Mouse (Mus musculus) lung, postnatal 0 days (tissue): ENCODE results near the gene Ppp1r35. TPM values are rescaled to one million over a fixed set of nuclear protein-coding genes. Genes with fewer than 3 reads are reported as not detected.

ENCODE experiments used
- ATAC-seq: fragments of 200-750 bp; cut with Nextera tagmentation; 2 replicates; pipeline ENCODE4 v1.8.0; 2017; ENCODE audit warnings: moderate library complexity
- DNase-seq: peaks from one replicate; pipeline ENCODE4 v3.0.0-alpha.2; 2016; ENCODE audit warnings: low spot score
- H3K27ac ChIP-seq: fragments of 300-500 bp; sonication (generic); 2 replicates; pipeline ENCODE4 v1.5.1; 2014; ENCODE audit warnings: antibody characterized with exemption, mild to moderate bottlenecking, low read length, mixed read lengths
- H3K27me3 ChIP-seq: fragments of 300-500 bp; sonication (generic); replicated peaks from 2 replicates; pipeline ENCODE4 v1.6.1; 2014; ENCODE audit warnings: low read length, mixed read lengths; ENCODE audit not compliant: insufficient read depth
- H3K36me3 ChIP-seq: fragments of 300-500 bp; sonication (generic); 2 replicates; pipeline ENCODE4 v1.6.1; 2014; ENCODE audit warnings: low read length, mixed read lengths; ENCODE audit not compliant: insufficient read depth
- H3K4me1 ChIP-seq: fragments of 300-500 bp; sonication (generic); 2 replicates; pipeline ENCODE4 v1.6.1; 2014; ENCODE audit warnings: antibody characterized with exemption, low read depth, low read length, mixed read lengths; ENCODE audit not compliant: insufficient read depth
- H3K4me2 ChIP-seq: fragments of 300-500 bp; sonication (generic); replicated peaks from 2 replicates; pipeline ENCODE4 v1.6.1; 2014; ENCODE audit warnings: low read depth, mild to moderate bottlenecking, low read length, moderate library complexity, mixed read lengths
- H3K4me3 ChIP-seq: fragments of 300-500 bp; sonication (generic); 2 replicates; pipeline ENCODE4 v1.5.1; 2014; ENCODE audit warnings: low read depth, low read length
- H3K9ac ChIP-seq: fragments of 300-500 bp; sonication (generic); replicated peaks from 2 replicates; pipeline ENCODE4 v1.6.1; 2014; ENCODE audit warnings: low read depth, mild to moderate bottlenecking
- H3K9me3 ChIP-seq: fragments of 300-500 bp; sonication (generic); 2 replicates; pipeline ENCODE4 v1.6.1; 2016; ENCODE audit warnings: low read length, mixed read lengths
- CTCF ChIP-seq: IDR thresholded peaks from 2 replicates; pipeline ENCODE4 v1.5.1; 2016; ENCODE audit warnings: antibody characterized with exemption, mild to moderate bottlenecking
- EP300 ChIP-seq: IDR thresholded peaks from 2 replicates; pipeline ENCODE4 v1.6.1; 2016; ENCODE audit warnings: antibody characterized with exemption, mild to moderate bottlenecking, control low read depth
- WGBS: fragments of 180-500 bp; shearing (Covaris S2); extraction: QIAGEN DNeasy Blood & Tissue Kit; methylation state at CpG from one replicate; pipeline ENCODE4 v1.1.7; 2014; 5-methylcytosine and 5-hydroxymethylcytosine counted together
- polyA plus RNA-seq: library from polyadenylated mRNA; unstranded; fragments of >200 nt; fragmentation: Nextera tagmentation; extraction: Ambion mirVana; gene quantifications from 2 replicates; pipeline ENCODE4 v1.2.1, GENCODE M21; 2015

The Ppp1r35 gene
- polyA plus RNA-seq, 1 experiment from 2014 or later: 29.8 TPM

GRCm38 (mm10) chr5:137784546-137784945 lies 5.9 kb downstream of the Ppp1r35 start:
- WGBS: 52% methylated on average over 14 of the region's 14 CpGs
- H3K9me3 ChIP-seq: no peaks in the 10 kb centered on the region
- peak overlapping the region; percentile 80 for H3K9ac ChIP-seq
- ATAC-seq: no peak
- peak overlapping the region; percentile 85 for H3K4me2 ChIP-seq
- H3K4me3 ChIP-seq: peak overlapping the region; percentile 63; the same call in 1 of the 2 replicates
- peaks cover 32% of the 10 kb centered on the region for H3K4me1 ChIP-seq
- DNase-seq: no peak
- 0 out of 2 replicates have a peak overlapping the region, but pooled peaks have one; percentile 99 for H3K27ac ChIP-seq
- peaks cover 17% of the 10 kb centered on the region for H3K36me3 ChIP-seq
- H3K27me3 ChIP-seq: no peaks in the 10 kb centered on the region
- no peak for TF ChIP-seq CTCF
- no peak for TF ChIP-seq EP300

DNA sequence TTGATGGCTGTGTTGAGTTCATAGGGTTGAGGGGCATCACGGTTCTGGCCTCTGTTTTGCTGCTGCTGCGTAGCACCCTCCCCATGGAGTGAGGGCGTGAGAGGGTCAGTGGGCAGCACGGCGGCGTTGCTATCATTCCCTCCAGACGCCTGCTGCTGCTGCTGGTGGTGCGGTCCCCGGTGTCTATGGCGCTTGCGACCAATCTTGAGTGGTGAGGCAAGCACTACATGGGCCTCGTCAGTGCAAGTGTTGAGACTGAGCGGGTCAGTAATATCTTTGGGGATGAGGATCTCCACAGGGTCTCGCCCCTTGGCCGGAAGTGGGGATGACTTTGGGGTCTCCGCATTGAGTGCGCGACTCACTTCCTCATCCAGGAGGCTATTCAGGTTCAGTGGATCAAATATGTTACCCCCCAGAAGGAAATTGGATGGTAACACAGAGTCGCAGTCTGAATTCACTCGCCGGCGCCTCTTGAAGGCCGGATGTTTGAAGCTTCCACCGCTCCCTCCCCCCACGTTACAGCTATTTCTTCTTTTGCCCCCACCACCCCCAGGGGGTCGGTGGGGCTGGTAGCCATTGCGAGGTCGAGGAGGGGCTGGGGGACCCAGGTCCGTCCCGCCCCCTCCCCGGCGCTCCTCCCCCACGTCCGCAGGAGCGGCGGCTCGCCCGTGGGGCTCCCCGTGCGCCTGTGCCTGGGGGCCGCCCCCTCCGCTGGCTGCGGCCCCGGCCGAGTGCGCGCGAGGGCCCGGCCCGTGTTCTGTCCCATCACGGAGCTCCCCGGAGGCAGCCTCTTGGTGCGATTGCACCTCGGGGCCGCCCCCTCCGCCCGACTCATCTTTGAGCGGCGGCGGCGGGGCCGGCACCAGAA lies 6.7 kb downstream of the Ppp1r35 start:
- peaks cover 13% of the 10 kb centered on the region for H3K36me3 ChIP-seq
- ATAC-seq (peak; percentile 3; the same call in 1 of the 2 replicates), DNase-seq (peak; percentile 64)
- peaks cover 26% of the 10 kb centered on the region for H3K4me1 ChIP-seq
- no peak for TF ChIP-seq CTCF
- peak overlapping the region; percentile 63 for H3K4me3 ChIP-seq
- WGBS: 4% methylated on average over 34 of the region's 62 CpGs
- peak overlapping the region; percentile 99 for H3K27ac ChIP-seq
- no peaks in the 10 kb centered on the region for H3K9me3 ChIP-seq
- H3K9ac ChIP-seq: peak overlapping the region; percentile 80
- no peaks in the 10 kb centered on the region for H3K27me3 ChIP-seq
- peak overlapping the region; percentile 85 for H3K4me2 ChIP-seq

- peak overlapping the region; percentile 85 for H3K4me2 ChIP-seq
- H3K9ac ChIP-seq: peak overlapping the region; percentile 80
- no peaks in the 10 kb centered on the region for H3K27me3 ChIP-seq
- WGBS: under 1% methylated on average over 77 of the region's 79 CpGs
- ATAC-seq (peak; percentile 90), DNase-seq (peak; percentile 99)
- peak overlapping the region; percentile 63 for H3K4me3 ChIP-seq
- H3K36me3 ChIP-seq: peaks cover 7% of the 10 kb centered on the region
- H3K9me3 ChIP-seq: no peaks in the 10 kb centered on the region
- TF ChIP-seq EP300 (no peak), CTCF (no peak)
- H3K27ac ChIP-seq: peak overlapping the region; percentile 99
- H3K4me1 ChIP-seq: peaks cover 26% of the 10 kb centered on the region
Observed at GRCm38 (mm10) chr5:137786109-137786942, 7.7 kb downstream of the Ppp1r35 start.

GRCm38 (mm10) chr5:137787151-137787928 lies 8.7 kb downstream of the Ppp1r35 start, which contains the start of the genes Mepce and Zcwpw1:
Mepce (minus strand) TSS chr5:137787655.
Zcwpw1 (plus strand) TSS chr5:137787798.
- DNase-seq: peak; percentile 97
- ATAC-seq: peak; percentile 69
- peak within 1 kb of the TSS; percentile 80 for H3K9ac ChIP-seq
- peak within 1 kb of the TSS; percentile 99 for H3K27ac ChIP-seq
- H3K4me3 ChIP-seq: peak within 1 kb of the TSS; percentile 63
- H3K4me1 ChIP-seq: peaks cover 26% of the 10 kb centered on the region
- peak; percentile 94 for TF ChIP-seq CTCF
- peak; percentile 56; the same call in 1 of the 2 replicates for TF ChIP-seq EP300
- peak within 1 kb of the TSS; percentile 85 for H3K4me2 ChIP-seq
- H3K27me3 ChIP-seq: no peaks in the 10 kb centered on the region
- WGBS: under 1% methylated on average over 48 of the region's 48 CpGs
- H3K36me3 ChIP-seq: no peaks in the 10 kb centered on the region; the same call in none of the 2 replicates
- no peaks in the 10 kb centered on the region for H3K9me3 ChIP-seq

- Histone ChIP-seq H3K9me3 (no peaks in the 10 kb centered on the region), H3K9ac (no peak overlapping the region), H3K27ac (no peak overlapping the region), H3K4me1 (peaks cover 25% of the 10 kb centered on the region), H3K27me3 (no peaks in the 10 kb centered on the region), H3K36me3 (no peaks in the 10 kb centered on the region; the same call in 1 of the 2 replicates), H3K4me2 (peak overlapping the region; percentile 85), H3K4me3 (peak overlapping the region; percentile 51; the same call in 1 of the 2 replicates)
- ATAC-seq: no peak
- TF ChIP-seq EP300 (no peak), CTCF (no peak)
- no peak for DNase-seq
- 70% methylated on average over 24 of the region's 24 CpGs for WGBS
Observed at GRCm38 (mm10) chr5:137788171-137788570, 9.5 kb downstream of the Ppp1r35 start.
